Mouse (Mus musculus) hindbrain, embryonic 16.5 days (tissue): ENCODE data around the gene Dkk1. TPM values are rescaled to one million over a fixed set of nuclear protein-coding genes. Genes with fewer than 3 reads are reported as not detected.
A peak's percentile ranks its signal among the peaks of the same experiment; 100 is the strongest.

Source experiments
- ATAC-seq: fragments of 200-750 bp; cut with Nextera tagmentation; 2 replicates; pipeline ENCODE4 v1.8.0; 2017; ENCODE audit warnings: moderate TSS enrichment, moderate library complexity
- H3K27ac ChIP-seq: fragments of 300-500 bp; sonication (generic); 2 replicates; pipeline ENCODE4 v1.5.1; 2014; ENCODE audit warnings: low read depth, mild to moderate bottlenecking, control low read depth, low read length, moderate library complexity
- H3K27me3 ChIP-seq: fragments of 300-500 bp; sonication (generic); replicated peaks from 2 replicates; pipeline ENCODE4 v1.6.1; 2014; ENCODE audit warnings: low read length; ENCODE audit not compliant: control insufficient read depth, insufficient read depth
- H3K36me3 ChIP-seq: fragments of 300-500 bp; sonication (generic); 2 replicates; pipeline ENCODE4 v1.6.1; 2014; ENCODE audit warnings: mild to moderate bottlenecking, low read length, moderate library complexity, mixed read lengths; ENCODE audit not compliant: control insufficient read depth, insufficient read depth
- H3K4me1 ChIP-seq: fragments of 300-500 bp; sonication (generic); 2 replicates; pipeline ENCODE4 v1.6.1; 2014; ENCODE audit warnings: low read depth, low read length; ENCODE audit not compliant: control insufficient read depth, insufficient read depth
- H3K4me2 ChIP-seq: fragments of 300-500 bp; sonication (generic); 2 replicates; pipeline ENCODE4 v1.6.1; 2014; ENCODE audit warnings: mild to moderate bottlenecking, low read length, control low read depth, moderate library complexity
- H3K4me3 ChIP-seq: fragments of 300-500 bp; sonication (generic); 2 replicates; pipeline ENCODE4 v1.5.1; 2014; ENCODE audit warnings: mild to moderate bottlenecking, low read length, control low read depth, moderate library complexity
- H3K9ac ChIP-seq: fragments of 300-500 bp; sonication (generic); 2 replicates; pipeline ENCODE4 v1.6.1; 2014; ENCODE audit warnings: low read depth, mild to moderate bottlenecking, control low read depth, low read length, moderate library complexity
- H3K9me3 ChIP-seq: fragments of 300-500 bp; sonication (generic); 2 replicates; pipeline ENCODE4 v1.6.1; 2014; ENCODE audit warnings: mild to moderate bottlenecking, low read length, moderate library complexity; ENCODE audit not compliant: control insufficient read depth
- WGBS: fragments of 180-500 bp; shearing (Covaris S2); extraction: QIAGEN DNeasy Blood & Tissue Kit; methylation state at CpG from one replicate; pipeline ENCODE4 v1.1.7; 2014; 5-methylcytosine and 5-hydroxymethylcytosine counted together
- polyA plus RNA-seq: library from polyadenylated mRNA; unstranded; fragments of >200 nt; fragmentation: Nextera tagmentation; extraction: Ambion mirVana; gene quantifications from 2 replicates; pipeline ENCODE4 v1.2.1, GENCODE M21; 2015

The Dkk1 gene
- polyA plus RNA-seq: 0.78 and 1.5 TPM in 2 replicates

- Histone ChIP-seq H3K27me3 (peaks cover 25% of the 10 kb centered on the region), H3K36me3 (no peaks in the 10 kb centered on the region), H3K9ac (peak within 1 kb of the TSS; percentile 39), H3K9me3 (no peaks in the 10 kb centered on the region), H3K4me1 (peaks cover 17% of the 10 kb centered on the region), H3K4me3 (peak within 1 kb of the TSS; percentile 38), H3K27ac (no peak within 1 kb of the TSS), H3K4me2 (peak within 1 kb of the TSS; percentile 61)
- peak; percentile 85 for ATAC-seq
- under 1% methylated on average over 26 of the region's 26 CpGs for WGBS
Measured at GRCm38 (mm10) chr19:30549044-30549853, at the start of gene Dkk1. Gene Dkk1, minus strand, starts transcription at chr19:30549665.

- H3K27ac ChIP-seq: no peak overlapping the region
- 57% methylated on average over 3 of the region's 3 CpGs for WGBS
- ATAC-seq: no peak
Measured at GRCm38 (mm10) chr19:30586366-30586765, 36.9 kb upstream of the Dkk1 start.

GRCm38 (mm10) chr19:30564516-30564915 is 15.1 kb upstream of the Dkk1 start:
- H3K9me3 ChIP-seq: 0 out of 2 replicates have a peak, but pooled peaks cover 2% of the 10 kb centered on the region
- no peak overlapping the region for H3K4me2 ChIP-seq
- no peaks in the 10 kb centered on the region for H3K36me3 ChIP-seq
- no peak overlapping the region for H3K4me3 ChIP-seq
- H3K27me3 ChIP-seq: no peaks in the 10 kb centered on the region
- H3K4me1 ChIP-seq: no peaks in the 10 kb centered on the region
- ATAC-seq: no peak
- no peak overlapping the region for H3K9ac ChIP-seq
- WGBS: 38% methylated on average over 6 of the region's 6 CpGs
- H3K27ac ChIP-seq: no peak overlapping the region

More at GRCm38 (mm10) chr19:30586366-30586765, 36.9 kb upstream of the Dkk1 start:
- H3K27me3 ChIP-seq: no peaks in the 10 kb centered on the region
- no peak overlapping the region for H3K4me3 ChIP-seq
- H3K9me3 ChIP-seq: no peaks in the 10 kb centered on the region
- no peaks in the 10 kb centered on the region for H3K4me1 ChIP-seq
- H3K4me2 ChIP-seq: no peak overlapping the region
- H3K36me3 ChIP-seq: no peaks in the 10 kb centered on the region
- no peak overlapping the region for H3K9ac ChIP-seq

GRCm38 (mm10) chr19:30563876-30564275 is 14.4 kb upstream of the Dkk1 start:
- Histone ChIP-seq H3K4me1 (no peaks in the 10 kb centered on the region), H3K4me2 (no peak overlapping the region), H3K9ac (no peak overlapping the region), H3K27ac (no peak overlapping the region), H3K36me3 (no peaks in the 10 kb centered on the region), H3K4me3 (no peak overlapping the region), H3K9me3 (0 out of 2 replicates have a peak, but pooled peaks cover 2% of the 10 kb centered on the region), H3K27me3 (no peaks in the 10 kb centered on the region)
- 88% methylated on average over 3 of the region's 3 CpGs for WGBS
- no peak for ATAC-seq

GRCm38 (mm10) chr19:30558024-30558423 is 8.6 kb upstream of the Dkk1 start:
- no peaks in the 10 kb centered on the region for H3K36me3 ChIP-seq
- 0 out of 2 replicates have a peak, but pooled peaks cover 2% of the 10 kb centered on the region for H3K9me3 ChIP-seq
- H3K4me3 ChIP-seq: no peak overlapping the region
- ATAC-seq: no peak
- H3K27ac ChIP-seq: no peak overlapping the region
- H3K4me1 ChIP-seq: 0 out of 2 replicates have a peak, but pooled peaks cover 2% of the 10 kb centered on the region
- 0 out of 2 replicates have a peak, but pooled peaks cover under 1% of the 10 kb centered on the region for H3K27me3 ChIP-seq
- H3K4me2 ChIP-seq: no peak overlapping the region
- H3K9ac ChIP-seq: no peak overlapping the region

- no peaks in the 10 kb centered on the region for H3K9me3 ChIP-seq
- peak overlapping the region; percentile 61 for H3K4me2 ChIP-seq
- no peaks in the 10 kb centered on the region for H3K36me3 ChIP-seq
- peak overlapping the region; percentile 33 for H3K4me3 ChIP-seq
- WGBS: under 1% methylated on average over 12 of the region's 12 CpGs
- ATAC-seq: peak; percentile 91
- no peak overlapping the region for H3K27ac ChIP-seq
- H3K27me3 ChIP-seq: peaks cover 9% of the 10 kb centered on the region
- H3K4me1 ChIP-seq: peaks cover 10% of the 10 kb centered on the region
- peak overlapping the region; percentile 61 for H3K9ac ChIP-seq
Measured at GRCm38 (mm10) chr19:30554467-30554881, 5.0 kb upstream of the Dkk1 start.

GRCm38 (mm10) chr19:30553740-30554139 is 4.3 kb upstream of the Dkk1 start:
- Histone ChIP-seq H3K4me2 (no peak overlapping the region), H3K36me3 (no peaks in the 10 kb centered on the region), H3K9me3 (no peaks in the 10 kb centered on the region), H3K27me3 (peaks cover 11% of the 10 kb centered on the region), H3K9ac (no peak overlapping the region), H3K4me1 (peaks cover 17% of the 10 kb centered on the region), H3K27ac (no peak overlapping the region), H3K4me3 (no peak overlapping the region)
- no peak for ATAC-seq
- WGBS: 8% methylated on average over 4 of the region's 4 CpGs

- no peak overlapping the region for H3K9ac ChIP-seq
- WGBS: 65% methylated on average over 8 of the region's 8 CpGs
- H3K4me3 ChIP-seq: no peak overlapping the region
Measured at GRCm38 (mm10) chr19:30552260-30552659, 2.8 kb upstream of the Dkk1 start.

GRCm38 (mm10) chr19:30549854-30550647 is 586 bp upstream of the Dkk1 start:
- no peak for ATAC-seq
- Histone ChIP-seq H3K4me1 (peaks cover 19% of the 10 kb centered on the region), H3K27me3 (peaks cover 25% of the 10 kb centered on the region)

More at GRCm38 (mm10) chr19:30552260-30552659, 2.8 kb upstream of the Dkk1 start:
- no peaks in the 10 kb centered on the region for H3K36me3 ChIP-seq
- H3K4me2 ChIP-seq: no peak overlapping the region
- no peak overlapping the region for H3K27ac ChIP-seq
- no peak for ATAC-seq
- peaks cover 19% of the 10 kb centered on the region for H3K4me1 ChIP-seq
- H3K27me3 ChIP-seq: peaks cover 16% of the 10 kb centered on the region
- no peaks in the 10 kb centered on the region for H3K9me3 ChIP-seq

More at GRCm38 (mm10) chr19:30549854-30550647, 586 bp upstream of the Dkk1 start:
- under 1% methylated on average over 17 of the region's 17 CpGs for WGBS
- H3K4me3 ChIP-seq: peak overlapping the region; percentile 38
- H3K9me3 ChIP-seq: no peaks in the 10 kb centered on the region
- H3K9ac ChIP-seq: no peak overlapping the region; the same call in 1 of the 2 replicates
- H3K36me3 ChIP-seq: no peaks in the 10 kb centered on the region
- no peak overlapping the region for H3K27ac ChIP-seq
- H3K4me2 ChIP-seq: peak overlapping the region; percentile 61
